Mouse (Mus musculus) lung, adult 2 months (tissue): ENCODE results near the gene Col23a1.

Source experiments
- CTCF ChIP-seq: fragments of 200-500 bp; IDR thresholded peaks from 2 replicates; pipeline ENCODE4 v1.5.1; 2011; ENCODE audit warnings: mild to moderate bottlenecking, low read length, control low read depth; ENCODE audit not compliant: insufficient read depth
- POLR2A ChIP-seq: fragments of 200-500 bp; IDR thresholded peaks from 2 replicates; pipeline ENCODE4 v1.6.1; 2011; ENCODE audit warnings: low read depth, mild to moderate bottlenecking, control low read depth, low read length, borderline replicate concordance; ENCODE audit errors: extremely low read depth

- no peak for TF ChIP-seq CTCF
- no peak for TF ChIP-seq POLR2A
Observed at GRCm38 (mm10) chr11:51584057-51584430, 294.3 kb downstream of the Col23a1 start.
